ENCODE assay signal across 10 mouse cellular contexts in the genomic region with DNA sequence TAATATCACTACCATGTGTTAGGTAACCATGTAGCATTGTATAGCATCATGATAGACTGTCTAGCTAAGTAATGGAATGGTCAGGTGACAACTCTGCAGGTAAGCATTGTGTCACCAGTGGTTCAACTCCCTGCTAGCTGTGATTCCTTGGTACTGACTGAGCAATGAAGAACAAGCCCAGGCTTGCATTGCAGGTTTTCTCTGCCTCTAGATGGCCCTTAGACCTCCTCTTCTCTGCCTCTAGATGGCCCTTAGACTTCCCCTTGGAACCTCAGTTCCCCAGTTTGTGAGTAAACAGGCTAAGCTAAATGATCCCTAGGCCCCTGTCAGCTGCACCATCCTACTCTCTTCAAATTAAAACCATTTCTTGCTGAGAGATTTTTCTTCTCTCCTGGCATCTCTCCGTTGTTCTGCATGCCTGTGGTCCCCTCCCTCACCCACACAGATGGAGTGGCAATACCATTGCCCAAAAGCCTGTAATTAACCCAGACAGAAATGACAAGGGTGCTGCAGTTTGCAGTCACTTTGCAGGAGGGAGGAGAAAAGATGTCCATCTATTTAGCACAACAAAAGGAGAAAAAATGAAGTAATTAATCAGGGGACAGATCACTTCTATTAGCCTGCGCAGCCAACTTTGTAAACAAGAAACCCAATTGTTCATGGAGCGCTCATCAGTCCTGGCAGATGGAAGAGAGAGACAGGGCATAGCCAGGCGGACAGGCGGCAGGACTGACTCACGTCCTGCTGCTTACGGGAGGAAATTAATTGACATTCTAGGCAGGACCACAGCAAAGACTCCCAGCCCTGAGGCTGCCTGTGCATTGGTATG.
DNase-seq lines count a peak whose midpoint lies in the region; ATAC-seq and TF ChIP-seq lines count a peak whose summit lies in the region.
"Had no signal": no experiment of that assay in that cellular context is flagged by ENCODE, and none has a peak within 500 bp of the region (broad histone marks: within the 10 kb centered on the region; RNA-seq: fewer than 3 reads in every experiment).

No protein-coding gene starts in this region.

- H3K27me3 ChIP-seq in lung, embryonic 14.5 days (ENCODE audit: insufficient read depth, low read length): no peaks in the 10 kb centered on the region
- no peaks in the 10 kb centered on the region for H3K27me3 ChIP-seq in forebrain, embryonic 14.5 days (replicated peaks; ENCODE audit: control insufficient read depth, insufficient read depth, low read length)
- no peaks in the 10 kb centered on the region for H3K27me3 ChIP-seq in midbrain, embryonic 11.5 days (ENCODE audit: control insufficient read depth, insufficient read depth, low read length)
- H3K27me3 ChIP-seq in stomach, postnatal 0 days (ENCODE audit: control insufficient read depth, insufficient read depth, low read length): no peaks in the 10 kb centered on the region
- H3K27me3 ChIP-seq: lung, embryonic 15.5 days had no signal

- peaks cover 4% of the 10 kb centered on the region; the same call in 1 of the 2 replicates for H3K4me1 ChIP-seq in lung, embryonic 14.5 days (ENCODE audit: insufficient read depth)
- H3K4me1 ChIP-seq in forebrain, embryonic 14.5 days (ENCODE audit: control insufficient read depth, insufficient read depth, low read length): peaks cover 29% of the 10 kb centered on the region
- no peaks in the 10 kb centered on the region for H3K4me1 ChIP-seq in midbrain, embryonic 11.5 days (ENCODE audit: control insufficient read depth, insufficient read depth, low read length)
- H3K4me1 ChIP-seq in stomach, postnatal 0 days (replicated peaks; ENCODE audit: control insufficient read depth, insufficient read depth): no peaks in the 10 kb centered on the region

- no peak overlapping the region for H3K27ac ChIP-seq in lung, embryonic 14.5 days (ENCODE audit: low read depth)
- peak overlapping the region; percentile 39; the same call in 1 of the 2 replicates for H3K27ac ChIP-seq in forebrain, embryonic 14.5 days (ENCODE audit: low read depth, low read length)
- H3K27ac ChIP-seq in midbrain, embryonic 11.5 days (ENCODE audit: low read depth, low read length): no peak overlapping the region
- no peak overlapping the region for H3K27ac ChIP-seq in stomach, postnatal 0 days (replicated peaks)
- H3K27ac ChIP-seq: lung, embryonic 15.5 days had no signal

- WGBS in lung, embryonic 14.5 days: 51% methylated on average over 7 of the region's 7 CpGs
- WGBS in forebrain, embryonic 14.5 days: 6% methylated on average over 7 of the region's 7 CpGs
- whole genome bisulfite sequencing in midbrain, embryonic 11.5 days: 63% methylated on average over 7 of the region's 7 CpGs
- 58% methylated on average over 7 of the region's 7 CpGs for WGBS in stomach, postnatal 0 days

- peaks cover 3% of the 10 kb centered on the region for H3K36me3 ChIP-seq in lung, embryonic 14.5 days (ENCODE audit: insufficient read depth)
- H3K36me3 ChIP-seq in forebrain, embryonic 14.5 days (ENCODE audit: control insufficient read depth, insufficient read depth, low read length): peaks cover 26% of the 10 kb centered on the region
- H3K36me3 ChIP-seq in midbrain, embryonic 11.5 days (ENCODE audit: control insufficient read depth, insufficient read depth, low read length): no peaks in the 10 kb centered on the region; the same call in 1 of the 2 replicates
- no peaks in the 10 kb centered on the region for H3K36me3 ChIP-seq in stomach, postnatal 0 days (ENCODE audit: control insufficient read depth, insufficient read depth, low read length)
- H3K36me3 ChIP-seq: lung, embryonic 15.5 days had no signal

- DNase-seq in lung, embryonic 14.5 days: peak; percentile 46
- DNase-seq in lung, postnatal 14 days: no peak
- peak; percentile 86 for DNase-seq in forebrain, embryonic 14.5 days (ENCODE audit: low spot score)
- no peak for DNase-seq in midbrain, embryonic 11.5 days (ENCODE audit: low spot score, missing footprints)
- DNase-seq in telencephalon, adult 2 months (ENCODE audit: low read depth, low spot score): peak; percentile 57
- no peak for DNase-seq in kidney, postnatal 36 days
- DNase-seq in stomach, postnatal 0 days (ENCODE audit: low spot score): no peak
- DNase-seq in adrenal gland, postnatal 4 days (ENCODE audit: low spot score in 2 of 2): no peak
- DNase-seq: adrenal gland, postnatal 25 days had no signal

- H3K9ac ChIP-seq in lung, embryonic 14.5 days: no peak overlapping the region
- H3K9ac ChIP-seq in forebrain, embryonic 14.5 days (ENCODE audit: low read length): no peak overlapping the region
- no peak overlapping the region for H3K9ac ChIP-seq in midbrain, embryonic 11.5 days (ENCODE audit: low read length)
- no peak overlapping the region for H3K9ac ChIP-seq in stomach, postnatal 0 days (ENCODE audit: low read length)
- H3K9ac ChIP-seq: lung, embryonic 15.5 days had no signal

- peak; percentile 23; the same call in 1 of the 2 replicates for ATAC-seq in lung, embryonic 14.5 days (ENCODE audit: insufficient read depth)
- peak; percentile 80 for ATAC-seq in forebrain, embryonic 14.5 days
- ATAC-seq in midbrain, embryonic 11.5 days (ENCODE audit: low FRiP score): peak; percentile 86
- no peak for ATAC-seq in stomach, postnatal 0 days (ENCODE audit: low FRiP score, low TSS enrichment)

- H3K9me3 ChIP-seq in lung, embryonic 14.5 days (ENCODE audit: low read depth, low read length): no peaks in the 10 kb centered on the region
- H3K9me3 ChIP-seq in forebrain, embryonic 14.5 days (replicated peaks; ENCODE audit: control insufficient read depth, low read length): no peaks in the 10 kb centered on the region
- H3K9me3 ChIP-seq in midbrain, embryonic 11.5 days (ENCODE audit: control insufficient read depth, low read length): no peaks in the 10 kb centered on the region
- H3K9me3 ChIP-seq in stomach, postnatal 0 days (ENCODE audit: control insufficient read depth, low read length): no peaks in the 10 kb centered on the region
- H3K9me3 ChIP-seq: lung, embryonic 15.5 days had no signal

- no peak overlapping the region for H3K4me3 ChIP-seq in lung, embryonic 14.5 days (ENCODE audit: low read depth, low read length)
- no peak overlapping the region for H3K4me3 ChIP-seq in forebrain, embryonic 14.5 days (ENCODE audit: low read depth, low read length)
- H3K4me3 ChIP-seq in midbrain, embryonic 11.5 days (ENCODE audit: low read depth, low read length): no peak overlapping the region
- no peak overlapping the region for H3K4me3 ChIP-seq in stomach, postnatal 0 days (ENCODE audit: low read depth, low read length)
- H3K4me3 ChIP-seq: lung, embryonic 15.5 days had no signal

- no peak for TF ChIP-seq EP300 in stomach, postnatal 0 days (optimal IDR thresholded peaks at IDR 0.05)

- TF ChIP-seq CTCF in lung, embryonic 14.5 days (IDR thresholded peaks at IDR 0.05; ENCODE audit: low read depth): no peak
- no peak for TF ChIP-seq CTCF in stomach, postnatal 0 days (IDR thresholded peaks at IDR 0.05; ENCODE audit: low read depth)

- H3K4me2 ChIP-seq in lung, embryonic 14.5 days: no peak overlapping the region
- H3K4me2 ChIP-seq in forebrain, embryonic 14.5 days (ENCODE audit: low read length): no peak overlapping the region
- H3K4me2 ChIP-seq in midbrain, embryonic 11.5 days: no peak overlapping the region
- no peak overlapping the region for H3K4me2 ChIP-seq in stomach, postnatal 0 days (replicated peaks; ENCODE audit: low read depth)
- H3K4me2 ChIP-seq: lung, embryonic 15.5 days had no signal

Comparison
In these comparisons a context has a peak if more than half of its experiments do, and no peak if none do; other contexts are left out.
1. DNase-seq: peak in lung, embryonic 14.5 days (single experiment), forebrain, embryonic 14.5 days (single experiment) and telencephalon, adult 2 months (single experiment); none in lung, postnatal 14 days (single experiment), midbrain, embryonic 11.5 days (single experiment), kidney, postnatal 36 days (0 of 2), stomach, postnatal 0 days (single experiment) and adrenal gland, postnatal 4 days (0 of 2).